In the genomic region with DNA sequence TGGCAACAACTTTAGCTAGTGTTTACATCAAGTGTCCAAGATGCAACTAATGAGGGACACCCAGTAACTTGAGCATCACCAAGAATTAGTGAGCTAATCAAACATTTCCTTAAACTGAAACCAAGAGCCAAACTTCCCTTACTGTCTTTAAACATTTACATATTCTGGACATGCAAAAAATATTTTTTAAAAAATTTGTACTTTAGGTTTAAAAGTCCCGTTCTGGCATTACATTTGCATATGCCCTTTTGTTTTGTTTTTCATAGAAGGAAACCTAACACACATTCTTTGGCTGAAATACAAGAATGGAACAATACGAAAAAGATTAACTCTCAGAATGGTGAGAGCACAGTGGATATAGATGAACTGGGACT, we compare ENCODE assay signal across 7 mouse cellular contexts. TPM values are rescaled to one million over a fixed set of nuclear protein-coding genes. Genes with fewer than 3 reads are reported as not detected.
DNase-seq lines count a peak whose midpoint lies in the region; ATAC-seq lines count a peak whose summit lies in the region.

No protein-coding gene starts in this region.

- peak overlapping the region; percentile 100 for H3K9ac ChIP-seq in lung, embryonic 16.5 days (ENCODE audit: low read length)
- H3K9ac ChIP-seq in embryonic facial prominence, embryonic 15.5 days: peak overlapping the region; percentile 80
- H3K9ac ChIP-seq in limb, embryonic 12.5 days (replicated peaks): peak overlapping the region; percentile 99

- no peaks in the 10 kb centered on the region for H3K27me3 ChIP-seq in lung, embryonic 16.5 days (ENCODE audit: control insufficient read depth, insufficient read depth, low read depth, low read length)
- H3K27me3 ChIP-seq in embryonic facial prominence, embryonic 15.5 days: no peaks in the 10 kb centered on the region
- H3K27me3 ChIP-seq in limb, embryonic 12.5 days: no peaks in the 10 kb centered on the region
- no peaks in the 10 kb centered on the region for H3K27me3 ChIP-seq in splenic B cell, adult 2 months (ENCODE audit: control insufficient read depth, insufficient read depth, low read length, poor library complexity, severe bottlenecking)

- under 1% methylated on average over 2 of the region's 2 CpGs for WGBS in lung, embryonic 16.5 days
- WGBS in embryonic facial prominence, embryonic 15.5 days: 0% methylated on average over 2 of the region's 2 CpGs
- WGBS in limb, embryonic 12.5 days: under 1% methylated on average over 2 of the region's 2 CpGs

- H3K4me1 ChIP-seq in lung, embryonic 16.5 days (replicated peaks; ENCODE audit: control insufficient read depth, insufficient read depth, low read length): peaks cover 19% of the 10 kb centered on the region
- peaks cover 6% of the 10 kb centered on the region for H3K4me1 ChIP-seq in embryonic facial prominence, embryonic 15.5 days
- H3K4me1 ChIP-seq in limb, embryonic 12.5 days (replicated peaks): peaks cover 15% of the 10 kb centered on the region

- H3K9me3 ChIP-seq in lung, embryonic 16.5 days (ENCODE audit: control insufficient read depth, low read length): no peaks in the 10 kb centered on the region
- no peaks in the 10 kb centered on the region for H3K9me3 ChIP-seq in embryonic facial prominence, embryonic 15.5 days (replicated peaks)
- H3K9me3 ChIP-seq in limb, embryonic 12.5 days: no peaks in the 10 kb centered on the region

- peak overlapping the region; percentile 79 for H3K4me2 ChIP-seq in lung, embryonic 16.5 days (ENCODE audit: low read depth, low read length)
- peak overlapping the region; percentile 58 for H3K4me2 ChIP-seq in embryonic facial prominence, embryonic 15.5 days (replicated peaks)
- peak overlapping the region; percentile 68 for H3K4me2 ChIP-seq in limb, embryonic 12.5 days

- peak overlapping the region; percentile 100 for H3K27ac ChIP-seq in lung, embryonic 16.5 days (ENCODE audit: low read length)
- H3K27ac ChIP-seq in embryonic facial prominence, embryonic 15.5 days (replicated peaks): peak overlapping the region; percentile 99
- no peak overlapping the region; the same call in 1 of the 2 replicates for H3K27ac ChIP-seq in limb, embryonic 12.5 days

- DNase-seq in lung, postnatal 10 days: no peak
- peak; percentile 24 for DNase-seq in splenic B cell, adult 2 months (ENCODE audit: low read depth, low spot score)
- no peak for DNase-seq in gastrocnemius, adult 8-10 months (ENCODE audit: low spot score in 2 of 2)
- DNase-seq in right cerebral cortex, postnatal 4 days: no peak

- no peak for ATAC-seq in lung, embryonic 16.5 days (ENCODE audit: low read depth)
- no peak for ATAC-seq in embryonic facial prominence, embryonic 15.5 days (ENCODE audit: insufficient number of reproducible peaks, low FRiP score, low TSS enrichment, low read depth)
- ATAC-seq in limb, embryonic 12.5 days (ENCODE audit: insufficient number of reproducible peaks, insufficient read depth, low FRiP score, low TSS enrichment, low read depth): no peak

- peak overlapping the region; percentile 84 for H3K4me3 ChIP-seq in lung, embryonic 16.5 days (ENCODE audit: low read length)
- peak overlapping the region; percentile 89 for H3K4me3 ChIP-seq in embryonic facial prominence, embryonic 15.5 days (replicated peaks)
- peak overlapping the region; percentile 86 for H3K4me3 ChIP-seq in limb, embryonic 12.5 days (replicated peaks)

- peaks cover 7% of the 10 kb centered on the region for H3K36me3 ChIP-seq in lung, embryonic 16.5 days (ENCODE audit: control insufficient read depth, insufficient read depth, low read length)
- H3K36me3 ChIP-seq in embryonic facial prominence, embryonic 15.5 days: no peaks in the 10 kb centered on the region
- H3K36me3 ChIP-seq in limb, embryonic 12.5 days: peaks cover 26% of the 10 kb centered on the region
- no peaks in the 10 kb centered on the region for H3K36me3 ChIP-seq in splenic B cell, adult 2 months (ENCODE audit: control insufficient read depth, insufficient read depth, low read length, poor library complexity, severe bottlenecking)

RNA-seq across cellular contexts. Expression of gene Fbxl3, which starts 1.2 kb away (rescaled TPM):
- 22.6 and 24.7 TPM in 2 replicates for polyA plus RNA-seq in lung, embryonic 16.5 days (2015; fragmentation: Nextera tagmentation; extraction: Ambion mirVana)
- 25.2 and 27.0 TPM in 2 replicates for polyA plus RNA-seq in embryonic facial prominence, embryonic 15.5 days (2015; fragmentation: Nextera tagmentation; extraction: Ambion mirVana)
- polyA plus RNA-seq in limb, embryonic 12.5 days (2016; fragmentation: Nextera tagmentation; extraction: Ambion mirVana): 24.1 and 27.6 TPM in 2 replicates
- 10 to 100 TPM; 45.5 to 56.2 (median 51.0) TPM for total RNA-seq in gastrocnemius, adult 8-10 months (2022)

RNA-seq across cellular contexts. Expression of gene Cln5, which starts 28.2 kb away (rescaled TPM):
- 30.2 and 32.5 TPM in 2 replicates for polyA plus RNA-seq in lung, embryonic 16.5 days (2015; fragmentation: Nextera tagmentation; extraction: Ambion mirVana)
- polyA plus RNA-seq in embryonic facial prominence, embryonic 15.5 days (2015; fragmentation: Nextera tagmentation; extraction: Ambion mirVana): 32.6 and 32.7 TPM in 2 replicates
- 28.2 and 31.1 TPM in 2 replicates for polyA plus RNA-seq in limb, embryonic 12.5 days (2016; fragmentation: Nextera tagmentation; extraction: Ambion mirVana)
- 10 to 100 TPM; 11.1 to 12.4 (median 11.8) TPM for total RNA-seq in gastrocnemius, adult 8-10 months (2022)

RNA-seq across cellular contexts. Expression of gene Acod1, which starts 51.4 kb away (rescaled TPM):
- polyA plus RNA-seq in lung, embryonic 16.5 days (2015; fragmentation: Nextera tagmentation; extraction: Ambion mirVana): not detected in 2 replicates
- not detected in 2 replicates for polyA plus RNA-seq in embryonic facial prominence, embryonic 15.5 days (2015; fragmentation: Nextera tagmentation; extraction: Ambion mirVana)
- not detected in 2 replicates for polyA plus RNA-seq in limb, embryonic 12.5 days (2016; fragmentation: Nextera tagmentation; extraction: Ambion mirVana)
- not detected for total RNA-seq in gastrocnemius, adult 8-10 months (2022)
